17 mouse cellular contexts compared by ENCODE assay signal in the genomic region with DNA sequence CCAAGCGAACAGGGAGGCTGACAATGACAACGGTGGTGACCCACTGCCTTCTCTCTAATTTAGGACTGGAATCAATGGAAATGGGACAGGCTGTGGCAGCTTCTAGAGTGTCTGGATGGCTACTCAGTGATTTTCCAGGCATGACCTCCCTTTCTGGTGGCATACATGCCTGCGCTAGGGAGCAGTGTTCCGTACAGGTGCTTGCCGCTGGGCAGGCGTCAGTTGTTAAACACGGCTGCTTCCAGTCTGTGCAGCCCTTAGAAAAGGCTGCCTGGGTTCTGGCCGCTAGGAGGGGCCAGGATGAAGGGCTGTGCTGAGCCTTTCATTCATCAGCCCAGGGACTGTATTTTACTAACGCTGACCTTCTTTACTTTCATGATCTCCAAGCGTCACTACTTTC. TPM values are rescaled to one million over a fixed set of nuclear protein-coding genes. Genes with fewer than 3 reads are reported as not detected.
DNase-seq lines count a peak whose midpoint lies in the region; ATAC-seq lines count a peak whose summit lies in the region.
"Had no signal": no experiment of that assay in that cellular context is flagged by ENCODE, and none has a peak within 500 bp of the region (broad histone marks: within the 10 kb centered on the region; RNA-seq: fewer than 3 reads in every experiment).

No protein-coding gene starts in this region.

- DNase-seq in liver, result peak; percentile 8
- DNase-seq in liver, embryonic 11.5 days (ENCODE audit: low spot score), result no peak
- DNase-seq in ZHBTc4 (ENCODE audit: low read depth, low spot score), result peak; percentile 56
- peak; percentile 61 for DNase-seq in kidney, adult 18-20 months
- peak; percentile 54 to 70 for DNase-seq in kidney, postnatal 36 days
- DNase-seq in adipocyte (ENCODE audit: low spot score), result no peak
- no peak for DNase-seq in layer of hippocampus, adult 9-10 months (ENCODE audit: low spot score)
- DNase-seq: cerebellum, adult 9-10 months; right cerebral cortex, adult 18-20 months had no signal

- no peak overlapping the region for H3K27ac ChIP-seq in liver, embryonic 11.5 days (ENCODE audit: low read depth, low read length)
- H3K27ac ChIP-seq: hindbrain, embryonic 15.5 days; limb, embryonic 12.5 days; midbrain, embryonic 15.5 days; neural tube, embryonic 12.5 days had no signal

- H3K9me3 ChIP-seq in liver, embryonic 11.5 days (ENCODE audit: control insufficient read depth, low read length), result no peaks in the 10 kb centered on the region
- H3K9me3 ChIP-seq: hindbrain, embryonic 15.5 days; limb, embryonic 12.5 days; midbrain, embryonic 15.5 days; neural tube, embryonic 12.5 days had no signal

- no peaks in the 10 kb centered on the region for H3K27me3 ChIP-seq in liver, embryonic 11.5 days (replicated peaks; ENCODE audit: control insufficient read depth, insufficient read depth, low read length)
- H3K27me3 ChIP-seq: CH12.LX; hindbrain, embryonic 15.5 days; limb, embryonic 12.5 days; midbrain, embryonic 15.5 days; neural tube, embryonic 12.5 days had no signal

- no peak overlapping the region for H3K4me3 ChIP-seq in liver, embryonic 11.5 days (ENCODE audit: low read depth, low read length)
- H3K4me3 ChIP-seq: hindbrain, embryonic 15.5 days; limb, embryonic 12.5 days; midbrain, embryonic 15.5 days; neural tube, embryonic 12.5 days had no signal

- H3K4me1 ChIP-seq in liver, embryonic 11.5 days (replicated peaks; ENCODE audit: control insufficient read depth, insufficient read depth, low read length), result no peaks in the 10 kb centered on the region
- H3K4me1 ChIP-seq: hindbrain, embryonic 15.5 days; midbrain, embryonic 15.5 days had no signal

- peaks cover 10% of the 10 kb centered on the region; the same call in 1 of the 2 replicates for H3K36me3 ChIP-seq in liver, embryonic 11.5 days (ENCODE audit: control insufficient read depth, insufficient read depth, low read length)
- H3K36me3 ChIP-seq: neural tube, embryonic 12.5 days had no signal

- H3K4me2 ChIP-seq in liver, embryonic 11.5 days, result no peak overlapping the region
- H3K4me2 ChIP-seq: heart, embryonic 11.5 days; hindbrain, embryonic 15.5 days; limb, embryonic 12.5 days; midbrain, embryonic 15.5 days; neural tube, embryonic 12.5 days had no signal

- no peak overlapping the region for H3K9ac ChIP-seq in liver, embryonic 11.5 days (ENCODE audit: low read depth, low read length)
- H3K9ac ChIP-seq: hindbrain, embryonic 15.5 days; limb, embryonic 12.5 days; midbrain, embryonic 15.5 days; neural tube, embryonic 12.5 days had no signal

- no peak for ATAC-seq in liver, embryonic 11.5 days (replicated peaks; ENCODE audit: low FRiP score)
- ATAC-seq: midbrain, embryonic 15.5 days had no signal

- WGBS in liver, embryonic 11.5 days, result 86% methylated on average over 10 of the region's 10 CpGs

RNA-seq across cellular contexts. Expression of a gene that starts 26.0 kb away (rescaled TPM):
- polyA plus RNA-seq in liver, embryonic 11.5 days (2014; fragmentation: Nextera tagmentation; extraction: Ambion mirVana), result not detected in 2 replicates
- polyA plus RNA-seq: embryonic facial prominence, embryonic 11.5 days; heart, embryonic 11.5 days; limb, embryonic 12.5 days; neural tube, embryonic 12.5 days; thymus, postnatal 0 days had no signal

Comparison
In these comparisons a context has a peak if more than half of its experiments do, and no peak if none do; other contexts are left out.
1. DNase-seq: peak in liver (single experiment), ZHBTc4 (single experiment), kidney, adult 18-20 months (single experiment) and kidney, postnatal 36 days (2 of 2); none in liver, embryonic 11.5 days (single experiment), adipocyte (single experiment) and layer of hippocampus, adult 9-10 months (single experiment).